In genomic region chr4:137855741-137856341, GRCm38 (mm10) we compare ENCODE assay signal across 13 mouse cellular contexts. TPM values are rescaled to one million over a fixed set of nuclear protein-coding genes. Genes with fewer than 3 reads are reported as not detected.
DNase-seq lines count a peak whose midpoint lies in the region; ATAC-seq lines count a peak whose summit lies in the region.
"Had no signal": no experiment of that assay in that cellular context is flagged by ENCODE, and none has a peak within 500 bp of the region (broad histone marks: within the 10 kb centered on the region; RNA-seq: fewer than 3 reads in every experiment).

No protein-coding gene starts in this region.

- DNase-seq in gastrocnemius, adult 8-10 months (ENCODE audit: low spot score in 2 of 2): peak; percentile 57 to 79
- DNase-seq in gastrocnemius, postnatal 14 days: no peak
- DNase-seq in midbrain, embryonic 10.5 days (ENCODE audit: low spot score): no peak
- DNase-seq in midbrain, embryonic 14.5 days: no peak
- peak; percentile 86 to 89 for DNase-seq in kidney, postnatal 36 days
- DNase-seq in thymus, postnatal 4 days: peak; percentile 63
- DNase-seq in frontal cortex, postnatal 10 days (ENCODE audit: low spot score in 2 of 2): no peak
- DNase-seq: cerebellum, adult 18-20 months; lung, embryonic 14.5 days; right cerebral cortex, postnatal 4 days had no signal

- intact Hi-C loops in gastrocnemius, postnatal 14 days (cut with DNase I; ENCODE audit: low total_unique reads): no loop called here

- 63% methylated on average over 9 of the region's 9 CpGs for WGBS in midbrain, embryonic 10.5 days
- 53% methylated on average over 9 of the region's 9 CpGs for WGBS in midbrain, embryonic 14.5 days
- 53% methylated on average over 9 of the region's 9 CpGs for WGBS in hindbrain, embryonic 12.5 days

- no peaks in the 10 kb centered on the region for H3K27me3 ChIP-seq in midbrain, embryonic 10.5 days (ENCODE audit: low read depth, poor library complexity, severe bottlenecking)
- H3K27me3 ChIP-seq in midbrain, embryonic 14.5 days (ENCODE audit: control insufficient read depth, insufficient read depth, low read length): no peaks in the 10 kb centered on the region
- H3K27me3 ChIP-seq in hindbrain, embryonic 12.5 days: no peaks in the 10 kb centered on the region

- no peak overlapping the region for H3K4me3 ChIP-seq in midbrain, embryonic 10.5 days
- no peak overlapping the region for H3K4me3 ChIP-seq in midbrain, embryonic 14.5 days (replicated peaks; ENCODE audit: low read depth, low read length)
- H3K4me3 ChIP-seq in hindbrain, embryonic 12.5 days: no peak overlapping the region
- H3K4me3 ChIP-seq: myocyte had no signal

- H3K36me3 ChIP-seq in midbrain, embryonic 10.5 days: no peaks in the 10 kb centered on the region
- H3K36me3 ChIP-seq in midbrain, embryonic 14.5 days (ENCODE audit: control insufficient read depth, insufficient read depth, low read length): no peaks in the 10 kb centered on the region
- no peaks in the 10 kb centered on the region for H3K36me3 ChIP-seq in hindbrain, embryonic 12.5 days

- H3K4me2 ChIP-seq in midbrain, embryonic 14.5 days (ENCODE audit: low read length): no peak overlapping the region
- no peak overlapping the region for H3K4me2 ChIP-seq in hindbrain, embryonic 12.5 days (replicated peaks)
- H3K4me2 ChIP-seq: heart, embryonic 11.5 days; lung, embryonic 14.5 days had no signal

- H3K9me3 ChIP-seq in midbrain, embryonic 10.5 days (replicated peaks): no peaks in the 10 kb centered on the region
- no peaks in the 10 kb centered on the region for H3K9me3 ChIP-seq in midbrain, embryonic 14.5 days (ENCODE audit: control insufficient read depth, low read length)
- no peaks in the 10 kb centered on the region for H3K9me3 ChIP-seq in hindbrain, embryonic 12.5 days (replicated peaks)

- H3K4me1 ChIP-seq in midbrain, embryonic 10.5 days: peaks cover 15% of the 10 kb centered on the region; the same call in 1 of the 2 replicates
- no peaks in the 10 kb centered on the region for H3K4me1 ChIP-seq in midbrain, embryonic 14.5 days (ENCODE audit: control insufficient read depth, insufficient read depth, low read length)
- no peaks in the 10 kb centered on the region for H3K4me1 ChIP-seq in hindbrain, embryonic 12.5 days

- ATAC-seq in midbrain, embryonic 14.5 days (ENCODE audit: low FRiP score, low TSS enrichment): no peak
- no peak for ATAC-seq in hindbrain, embryonic 12.5 days (ENCODE audit: low FRiP score)

- H3K27ac ChIP-seq in midbrain, embryonic 10.5 days (replicated peaks): 0 out of 2 replicates have a peak overlapping the region, but pooled peaks have one; percentile 1
- no peak overlapping the region for H3K27ac ChIP-seq in midbrain, embryonic 14.5 days (replicated peaks; ENCODE audit: low read depth, low read length)
- H3K27ac ChIP-seq in hindbrain, embryonic 12.5 days: no peak overlapping the region

- H3K9ac ChIP-seq in midbrain, embryonic 14.5 days (replicated peaks; ENCODE audit: low read length): no peak overlapping the region
- H3K9ac ChIP-seq in hindbrain, embryonic 12.5 days: no peak overlapping the region
- H3K9ac ChIP-seq: lung, embryonic 14.5 days had no signal

RNA-seq across cellular contexts. Expression of gene Ece1, which starts 6.2 kb away (rescaled TPM):
- total RNA-seq in gastrocnemius, adult 8-10 months (2022): 10 to 100 TPM; 48.8 to 97.1 (median 69.4) TPM
- 10 to 100 TPM; 50.0 to 57.7 TPM for total RNA-seq in gastrocnemius, postnatal 14 days (2021)
- 31.6 and 31.7 TPM in 2 replicates for polyA plus RNA-seq in midbrain, embryonic 10.5 days (2016; fragmentation: Nextera tagmentation; extraction: Ambion mirVana)
- 11.9 and 18.4 TPM in 2 replicates for polyA plus RNA-seq in midbrain, embryonic 14.5 days (2014; fragmentation: Nextera tagmentation; extraction: Ambion mirVana)
- 20.1 and 38.1 TPM in 2 replicates for polyA plus RNA-seq in hindbrain, embryonic 12.5 days (2016; fragmentation: Nextera tagmentation; extraction: Ambion mirVana)

RNA-seq across cellular contexts. Expression of gene Alpl, which starts 59.7 kb away (rescaled TPM):
- total RNA-seq in gastrocnemius, adult 8-10 months (2022): 10 to 100 TPM in 2 of 4 experiments, 1 to 10 TPM in 2; 6.9 to 16.3 (median 10.2) TPM
- total RNA-seq in gastrocnemius, postnatal 14 days (2021): 1 to 10 TPM; 4.3 to 7.0 TPM
- 34.2 and 38.6 TPM in 2 replicates for polyA plus RNA-seq in midbrain, embryonic 10.5 days (2016; fragmentation: Nextera tagmentation; extraction: Ambion mirVana)
- 6.0 and 6.1 TPM in 2 replicates for polyA plus RNA-seq in midbrain, embryonic 14.5 days (2014; fragmentation: Nextera tagmentation; extraction: Ambion mirVana)
- 13.6 and 15.9 TPM in 2 replicates for polyA plus RNA-seq in hindbrain, embryonic 12.5 days (2016; fragmentation: Nextera tagmentation; extraction: Ambion mirVana)

Comparison
In these comparisons a context has a peak if more than half of its experiments do, and no peak if none do; other contexts are left out.
1. DNase-seq: peak in gastrocnemius, adult 8-10 months (2 of 2), kidney, postnatal 36 days (2 of 2) and thymus, postnatal 4 days (single experiment); none in gastrocnemius, postnatal 14 days (single experiment), midbrain, embryonic 10.5 days (single experiment), midbrain, embryonic 14.5 days (single experiment) and frontal cortex, postnatal 10 days (0 of 2).